8 mouse cellular contexts compared by ENCODE assay signal in genomic region chr17:15704475-15705300, GRCm38 (mm10). TPM values are rescaled to one million over a fixed set of nuclear protein-coding genes. Genes with fewer than 3 reads are reported as not detected.
DNase-seq lines count a peak whose midpoint lies in the region; ATAC-seq and TF ChIP-seq lines count a peak whose summit lies in the region.

Gene Chd1 (plus strand): TSS chr17:15704967.

- H3K36me3 ChIP-seq in hindbrain, postnatal 0 days (ENCODE audit: insufficient read depth, low read length), result no peaks in the 10 kb centered on the region
- H3K36me3 ChIP-seq in megakaryocyte, embryonic 14.5 days (replicated peaks; ENCODE audit: low read length), result peaks cover 27% of the 10 kb centered on the region

- intact Hi-C loops in gastrocnemius, adult 2 months (cut with DNase I), result loop anchor here (5.0 kb wide), 2 partner anchors 82 to 117 kb away; no protein-coding TSS in a partner anchor

- peaks cover 3% of the 10 kb centered on the region for H3K4me1 ChIP-seq in hindbrain, postnatal 0 days (ENCODE audit: insufficient read depth, low read length)
- peaks cover 35% of the 10 kb centered on the region for H3K4me1 ChIP-seq in megakaryocyte, embryonic 14.5 days

- H3K4me2 ChIP-seq in hindbrain, postnatal 0 days (ENCODE audit: low read depth, low read length), result peak within 1 kb of the TSS; percentile 98

- under 1% methylated on average over 77 of the region's 124 CpGs for WGBS in hindbrain, postnatal 0 days

- TF ChIP-seq CTCF in gastrocnemius, adult 2 months (IDR thresholded peaks at IDR 0.05), result peak; percentile 5; the same call in 1 of the 2 replicates
- no peak for TF ChIP-seq CTCF in hindbrain, postnatal 0 days (IDR thresholded peaks at IDR 0.05; ENCODE audit: low read depth)

- peak within 1 kb of the TSS; percentile 100 for H3K27ac ChIP-seq in gastrocnemius, adult 2 months
- peak within 1 kb of the TSS; percentile 91 for H3K27ac ChIP-seq in hindbrain, postnatal 0 days

- ATAC-seq in common myeloid progenitor, adult 5-6 weeks (replicated peaks; ENCODE audit: low read depth, poor library complexity, severe bottlenecking), result peak; percentile 62
- peak; percentile 97 for ATAC-seq in hindbrain, postnatal 0 days

- peak within 1 kb of the TSS; percentile 93 for H3K9ac ChIP-seq in hindbrain, postnatal 0 days (replicated peaks; ENCODE audit: low read length)

- H3K9me3 ChIP-seq in hindbrain, postnatal 0 days (ENCODE audit: low read length), result no peaks in the 10 kb centered on the region
- no peaks in the 10 kb centered on the region for H3K9me3 ChIP-seq in megakaryocyte, embryonic 14.5 days

- no peaks in the 10 kb centered on the region for H3K27me3 ChIP-seq in hindbrain, postnatal 0 days (ENCODE audit: insufficient read depth, low read length)
- H3K27me3 ChIP-seq in megakaryocyte, embryonic 14.5 days (replicated peaks), result no peaks in the 10 kb centered on the region

- DNase-seq in ZHBTc4 (ENCODE audit: low read depth, low spot score), result peak; percentile 95
- DNase-seq in gastrocnemius, adult 2 months, result peak; percentile 94
- peak; percentile 97 for DNase-seq in hindbrain, postnatal 0 days (ENCODE audit: low spot score)
- peak; percentile 74 to 78 for DNase-seq in left cerebral cortex, adult 8-10 months (ENCODE audit: low spot score in 2 of 2)
- DNase-seq in right cerebral cortex, postnatal 10 days (ENCODE audit: low spot score in 2 of 2), result peak; percentile 91 to 92
- peak; percentile 78 for DNase-seq in urinary bladder, postnatal 25 days (ENCODE audit: low spot score)

- peak within 1 kb of the TSS; percentile 93 for H3K4me3 ChIP-seq in gastrocnemius, adult 2 months
- peak within 1 kb of the TSS; percentile 90 for H3K4me3 ChIP-seq in hindbrain, postnatal 0 days (ENCODE audit: low read length)
- H3K4me3 ChIP-seq in megakaryocyte, embryonic 14.5 days (replicated peaks), result peak within 1 kb of the TSS; percentile 96

RNA-seq across cellular contexts. Expression of gene Chd1, which starts in this region (rescaled TPM):
- 75.5 and 100 TPM in 2 replicates for total RNA-seq in common myeloid progenitor, adult 5-6 weeks (2017)
- total RNA-seq in gastrocnemius, adult 2 months (2021), result 10 to 100 TPM; 13.6 to 16.4 TPM
- 15.1 and 15.6 TPM in 2 replicates for total RNA-seq in hindbrain, postnatal 0 days (2014; rRNA removed)
- 14.5 and 16.7 TPM in 2 replicates for polyA plus RNA-seq in hindbrain, postnatal 0 days (2015; fragmentation: Nextera tagmentation; extraction: Ambion mirVana)
- 10 to 100 TPM; 20.2 to 29.2 (median 23.5) TPM for total RNA-seq in left cerebral cortex, adult 8-10 months (2022)
- 9.0 and 40.3 TPM in 2 replicates for polyA plus RNA-seq in megakaryocyte, embryonic 14.5 days (2012; ENCODE audit: insufficient read depth, low replicate concordance)

Comparison
In these comparisons a context has a peak if more than half of its experiments do, and no peak if none do; other contexts are left out.
1. Peak in every context shown above with its lines: DNase-seq, ATAC-seq, H3K4me3 ChIP-seq and H3K27ac ChIP-seq.